Mouse (Mus musculus): ENCODE data around the gene Ptpro.

DNA sequence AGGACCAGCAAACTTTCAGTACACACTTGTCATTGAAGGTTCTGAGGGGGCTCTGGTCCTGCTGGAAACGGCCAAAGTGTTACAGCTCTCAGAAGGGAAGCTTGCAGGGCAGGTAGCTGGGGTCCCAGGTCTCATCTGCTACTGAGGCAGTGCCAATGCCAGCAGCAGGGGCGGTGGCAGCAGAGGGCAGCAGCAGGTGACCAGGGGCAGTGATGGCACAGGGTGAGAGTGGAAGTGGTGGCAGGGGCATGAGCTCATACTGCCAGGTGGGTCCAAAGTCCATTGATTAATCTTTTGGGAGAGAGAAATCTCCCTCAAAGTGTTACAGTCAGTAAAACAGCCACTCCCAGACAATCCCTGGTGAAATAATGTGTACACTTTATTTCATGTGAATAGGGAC lies 214.1 kb downstream of the Ptpro start:
- TF ChIP-seq EP300 (IDR thresholded peaks at IDR 0.05; ENCODE audit: low read length) (no peak), POLR2A (IDR thresholded peaks at IDR 0.05; ENCODE audit: low read depth, low read length) (no peak)
